Mouse (Mus musculus) right cerebral cortex, adult 18-20 months (tissue): ENCODE measurements around the gene Aggf1.

ENCODE experiments used
- DNase-seq: peaks from one replicate; pipeline ENCODE4 v3.0.0; 2022; ENCODE audit warnings: mixed read lengths

The Aggf1 gene

GRCm38 (mm10) chr13:95332086-95332899 lies 42.9 kb downstream of the Aggf1 start:
- no peak for DNase-seq

- no peak for DNase-seq
Observed at GRCm38 (mm10) chr13:95330507-95330906, 44.6 kb downstream of the Aggf1 start.

GRCm38 (mm10) chr13:95328767-95329166 lies 46.4 kb downstream of the Aggf1 start:
- no peak for DNase-seq

- peak; percentile 37 for DNase-seq
Observed at GRCm38 (mm10) chr13:95327345-95327741, 47.8 kb downstream of the Aggf1 start.

- DNase-seq: no peak
Observed at GRCm38 (mm10) chr13:95326611-95327344, 48.4 kb downstream of the Aggf1 start.

GRCm38 (mm10) chr13:95325907-95326550 lies 49.1 kb downstream of the Aggf1 start:
- DNase-seq: no peak

- DNase-seq: peak; percentile 67
Observed at GRCm38 (mm10) chr13:95325080-95325906, 49.9 kb downstream of the Aggf1 start.

GRCm38 (mm10) chr13:95324626-95325079 lies 50.5 kb downstream of the Aggf1 start:
- DNase-seq: no peak

GRCm38 (mm10) chr13:95323950-95324625 lies 51.1 kb downstream of the Aggf1 start:
- peak; percentile 71 for DNase-seq

GRCm38 (mm10) chr13:95323400-95323799 lies 51.8 kb downstream of the Aggf1 start, which contains the start of gene Zbed3:
TSS of gene Zbed3 (plus strand) at chr13:95323612.
- no peak for DNase-seq

GRCm38 (mm10) chr13:95320451-95320850 lies 54.7 kb downstream of the Aggf1 start:
- no peak for DNase-seq

GRCm38 (mm10) chr13:95319153-95319552 lies 56.0 kb downstream of the Aggf1 start:
- no peak for DNase-seq

GRCm38 (mm10) chr13:95312016-95312415 lies 63.1 kb downstream of the Aggf1 start:
- DNase-seq: peak; percentile 28

GRCm38 (mm10) chr13:95307100-95307655 lies 68.0 kb downstream of the Aggf1 start:
- DNase-seq: no peak

GRCm38 (mm10) chr13:95306596-95306995 lies 68.6 kb downstream of the Aggf1 start:
- no peak for DNase-seq
